Mouse (Mus musculus): ENCODE measurements around the gene Cs. TPM values are rescaled to one million over a fixed set of nuclear protein-coding genes. Genes with fewer than 3 reads are reported as not detected.

Cs gene
- polyA plus RNA-seq, 1 experiment from 2014 or later: 171 TPM

GRCm38 (mm10) chr10:128343436-128343835, 5.9 kb downstream of the Cs start:
- Histone ChIP-seq H3K27ac (ENCODE audit: low read length) (peak overlapping the region; percentile 46; the same call in 1 of the 2 replicates), H3K4me1 (replicated peaks; ENCODE audit: control insufficient read depth, insufficient read depth, low read length) (peaks cover 23% of the 10 kb centered on the region), H3K9me3 (ENCODE audit: control insufficient read depth, low read length) (no peaks in the 10 kb centered on the region), H3K4me3 (ENCODE audit: low read length) (no peak overlapping the region), H3K36me3 (ENCODE audit: control insufficient read depth, insufficient read depth, low read length) (no peaks in the 10 kb centered on the region), H3K27me3 (ENCODE audit: control insufficient read depth, insufficient read depth, low read depth, low read length) (no peaks in the 10 kb centered on the region), H3K4me2 (ENCODE audit: low read depth, low read length) (no peak overlapping the region), H3K9ac (ENCODE audit: low read length) (no peak overlapping the region)
- ATAC-seq (ENCODE audit: low read depth): no peak
- WGBS: 88% methylated on average over 1 of the region's 1 CpGs

GRCm38 (mm10) chr10:128344568-128345275, 7.2 kb downstream of the Cs start:
- peak overlapping the region; percentile 30 for H3K4me3 ChIP-seq (ENCODE audit: low read length)
- 10% methylated on average over 7 of the region's 7 CpGs for WGBS
- H3K4me2 ChIP-seq (ENCODE audit: low read depth, low read length): peak overlapping the region; percentile 51
- no peaks in the 10 kb centered on the region for H3K27me3 ChIP-seq (ENCODE audit: control insufficient read depth, insufficient read depth, low read depth, low read length)
- H3K9me3 ChIP-seq (ENCODE audit: control insufficient read depth, low read length): no peaks in the 10 kb centered on the region
- ATAC-seq (ENCODE audit: low read depth): peak; percentile 95
- peak overlapping the region; percentile 59 for H3K27ac ChIP-seq (ENCODE audit: low read length)
- H3K9ac ChIP-seq (ENCODE audit: low read length): 0 out of 2 replicates have a peak overlapping the region, but pooled peaks have one; percentile 23
- peaks cover 14% of the 10 kb centered on the region for H3K4me1 ChIP-seq (replicated peaks; ENCODE audit: control insufficient read depth, insufficient read depth, low read length)
- H3K36me3 ChIP-seq (ENCODE audit: control insufficient read depth, insufficient read depth, low read length): no peaks in the 10 kb centered on the region

- Histone ChIP-seq H3K36me3 (ENCODE audit: control insufficient read depth, insufficient read depth, low read length) (peaks cover 15% of the 10 kb centered on the region), H3K27ac (ENCODE audit: low read length) (no peak overlapping the region), H3K9ac (ENCODE audit: low read length) (no peak overlapping the region), H3K4me3 (ENCODE audit: low read length) (no peak overlapping the region), H3K9me3 (ENCODE audit: control insufficient read depth, low read length) (no peaks in the 10 kb centered on the region), H3K4me1 (replicated peaks; ENCODE audit: control insufficient read depth, insufficient read depth, low read length) (peaks cover 14% of the 10 kb centered on the region), H3K27me3 (ENCODE audit: control insufficient read depth, insufficient read depth, low read depth, low read length) (no peaks in the 10 kb centered on the region), H3K4me2 (ENCODE audit: low read depth, low read length) (no peak overlapping the region)
- ATAC-seq (ENCODE audit: low read depth): no peak
- 87% methylated on average over 8 of the region's 8 CpGs for WGBS
These were observed 10.0 kb downstream of the Cs start for GRCm38 (mm10) chr10:128347541-128347940.

GRCm38 (mm10) chr10:128358796-128359195, 21.3 kb downstream of the Cs start:
- Histone ChIP-seq H3K4me2 (ENCODE audit: low read depth, low read length) (no peak overlapping the region), H3K4me3 (ENCODE audit: low read length) (no peak overlapping the region), H3K27me3 (ENCODE audit: control insufficient read depth, insufficient read depth, low read depth, low read length) (no peaks in the 10 kb centered on the region), H3K9ac (ENCODE audit: low read length) (no peak overlapping the region), H3K9me3 (ENCODE audit: control insufficient read depth, low read length) (no peaks in the 10 kb centered on the region), H3K4me1 (replicated peaks; ENCODE audit: control insufficient read depth, insufficient read depth, low read length) (no peaks in the 10 kb centered on the region), H3K36me3 (ENCODE audit: control insufficient read depth, insufficient read depth, low read length) (peaks cover 57% of the 10 kb centered on the region), H3K27ac (ENCODE audit: low read length) (no peak overlapping the region)
- ATAC-seq (ENCODE audit: low read depth): 0 out of 2 replicates have a peak, but pooled peaks have one; percentile 56
- WGBS: 36% methylated on average over 2 of the region's 2 CpGs

- Histone ChIP-seq H3K9ac (ENCODE audit: low read length) (no peak overlapping the region), H3K27ac (ENCODE audit: low read length) (no peak overlapping the region), H3K4me1 (replicated peaks; ENCODE audit: control insufficient read depth, insufficient read depth, low read length) (no peaks in the 10 kb centered on the region), H3K4me3 (ENCODE audit: low read length) (no peak overlapping the region), H3K9me3 (ENCODE audit: control insufficient read depth, low read length) (no peaks in the 10 kb centered on the region), H3K4me2 (ENCODE audit: low read depth, low read length) (no peak overlapping the region), H3K27me3 (ENCODE audit: control insufficient read depth, insufficient read depth, low read depth, low read length) (no peaks in the 10 kb centered on the region), H3K36me3 (ENCODE audit: control insufficient read depth, insufficient read depth, low read length) (peaks cover 53% of the 10 kb centered on the region)
- WGBS: 79% methylated on average over 6 of the region's 6 CpGs
- ATAC-seq (ENCODE audit: low read depth): no peak
These were observed 21.7 kb downstream of the Cs start for GRCm38 (mm10) chr10:128359226-128359625.

- 84% methylated on average over 6 of the region's 6 CpGs for WGBS
- no peak overlapping the region for H3K27ac ChIP-seq (ENCODE audit: low read length)
- H3K9me3 ChIP-seq (ENCODE audit: control insufficient read depth, low read length): no peaks in the 10 kb centered on the region
- no peak overlapping the region for H3K4me3 ChIP-seq (ENCODE audit: low read length)
- peaks cover 45% of the 10 kb centered on the region for H3K36me3 ChIP-seq (ENCODE audit: control insufficient read depth, insufficient read depth, low read length)
- H3K4me2 ChIP-seq (ENCODE audit: low read depth, low read length): no peak overlapping the region
- no peaks in the 10 kb centered on the region for H3K4me1 ChIP-seq (replicated peaks; ENCODE audit: control insufficient read depth, insufficient read depth, low read length)
- ATAC-seq (ENCODE audit: low read depth): no peak
- H3K9ac ChIP-seq (ENCODE audit: low read length): no peak overlapping the region
- H3K27me3 ChIP-seq (ENCODE audit: control insufficient read depth, insufficient read depth, low read depth, low read length): no peaks in the 10 kb centered on the region
These were observed 24.3 kb downstream of the Cs start for GRCm38 (mm10) chr10:128361836-128362235.

- H3K9me3 ChIP-seq (ENCODE audit: control insufficient read depth, low read length): no peaks in the 10 kb centered on the region
- peak; percentile 50; the same call in 1 of the 2 replicates for ATAC-seq (ENCODE audit: low read depth)
- no peaks in the 10 kb centered on the region for H3K27me3 ChIP-seq (ENCODE audit: control insufficient read depth, insufficient read depth, low read depth, low read length)
- WGBS: 43% methylated on average over 3 of the region's 3 CpGs
- peaks cover 2% of the 10 kb centered on the region for H3K4me1 ChIP-seq (replicated peaks; ENCODE audit: control insufficient read depth, insufficient read depth, low read length)
- peaks cover 42% of the 10 kb centered on the region for H3K36me3 ChIP-seq (ENCODE audit: control insufficient read depth, insufficient read depth, low read length)
- H3K4me3 ChIP-seq (ENCODE audit: low read length): no peak overlapping the region
- H3K9ac ChIP-seq (ENCODE audit: low read length): no peak overlapping the region
- no peak overlapping the region for H3K27ac ChIP-seq (ENCODE audit: low read length)
- no peak overlapping the region for H3K4me2 ChIP-seq (ENCODE audit: low read depth, low read length)
These were observed 25.0 kb downstream of the Cs start for GRCm38 (mm10) chr10:128362568-128362967.

- Histone ChIP-seq H3K36me3 (ENCODE audit: control insufficient read depth, insufficient read depth, low read length) (peaks cover 8% of the 10 kb centered on the region), H3K27ac (ENCODE audit: low read length) (peak overlapping the region; percentile 96), H3K27me3 (ENCODE audit: control insufficient read depth, insufficient read depth, low read depth, low read length) (no peaks in the 10 kb centered on the region), H3K9me3 (ENCODE audit: control insufficient read depth, low read length) (no peaks in the 10 kb centered on the region), H3K9ac (ENCODE audit: low read length) (peak overlapping the region; percentile 79), H3K4me1 (replicated peaks; ENCODE audit: control insufficient read depth, insufficient read depth, low read length) (peaks cover 14% of the 10 kb centered on the region), H3K4me2 (ENCODE audit: low read depth, low read length) (peak overlapping the region; percentile 79), H3K4me3 (ENCODE audit: low read length) (peak overlapping the region; percentile 76)
- ATAC-seq (ENCODE audit: low read depth): no peak
- WGBS: 16% methylated on average over 19 of the region's 19 CpGs
These were observed 30.4 kb downstream of the Cs start for GRCm38 (mm10) chr10:128367899-128368401.

- Histone ChIP-seq H3K9me3 (ENCODE audit: control insufficient read depth, low read length) (no peaks in the 10 kb centered on the region), H3K4me2 (ENCODE audit: low read depth, low read length) (peak within 1 kb of the TSS; percentile 79), H3K4me3 (ENCODE audit: low read length) (peak within 1 kb of the TSS; percentile 76), H3K36me3 (ENCODE audit: control insufficient read depth, insufficient read depth, low read length) (peaks cover 4% of the 10 kb centered on the region), H3K4me1 (replicated peaks; ENCODE audit: control insufficient read depth, insufficient read depth, low read length) (peaks cover 14% of the 10 kb centered on the region), H3K27me3 (ENCODE audit: control insufficient read depth, insufficient read depth, low read depth, low read length) (no peaks in the 10 kb centered on the region), H3K9ac (ENCODE audit: low read length) (peak within 1 kb of the TSS; percentile 79), H3K27ac (ENCODE audit: low read length) (peak within 1 kb of the TSS; percentile 96)
- peak; percentile 97 for ATAC-seq (ENCODE audit: low read depth)
- under 1% methylated on average over 81 of the region's 87 CpGs for WGBS
These were observed 31.1 kb downstream of the Cs start, which contains the start of gene Coq10a for GRCm38 (mm10) chr10:128368402-128369217. Coq10a (minus strand) TSS chr10:128368997.

Measured in lung, embryonic 16.5 days (tissue).